Mouse (Mus musculus) spleen, postnatal 0 days (tissue): Measurements from ENCODE around the gene Lrrc45. TPM values are rescaled to one million over a fixed set of nuclear protein-coding genes. Genes with fewer than 3 reads are reported as not detected.

Source experiments
- polyA plus RNA-seq: library from polyadenylated mRNA; unstranded; fragments of >200 nt; fragmentation: Nextera tagmentation; extraction: Ambion mirVana; gene quantifications from 2 replicates; pipeline ENCODE4 v1.2.1, GENCODE M21; 2015

Lrrc45 gene
- 12.3 and 13.8 TPM in 2 replicates for polyA plus RNA-seq

GRCm38 (mm10) chr11:120713580-120714518, at the start of gene Lrrc45, which contains the start of gene Cenpx:
TSS of gene Lrrc45 (plus strand) at chr11:120713925.
TSS of gene Cenpx (minus strand) at chr11:120713738.

GRCm38 (mm10) chr11:120672687-120673593, 40.8 kb upstream of the Lrrc45 start, which contains the start of gene Aspscr1:
TSS of gene Aspscr1 (plus strand) at chr11:120672973.

GRCm38 (mm10) chr11:120721124-120722066, 7.7 kb downstream of the Lrrc45 start, which contains the start of gene Rac3:
TSS of gene Rac3 (plus strand) at chr11:120721470.

GRCm38 (mm10) chr11:120727169-120727527, 13.4 kb downstream of the Lrrc45 start, which contains the start of gene Dcxr:
TSS of gene Dcxr (minus strand) at chr11:120727281.

GRCm38 (mm10) chr11:120731858-120732680, 18.3 kb downstream of the Lrrc45 start, which contains the start of gene Cbr2:
TSS of gene Cbr2 (minus strand) at chr11:120732114.

GRCm38 (mm10) chr11:120762672-120763041, 48.9 kb downstream of the Lrrc45 start, which contains the start of gene Hmga1b:
TSS of gene Hmga1b (plus strand) at chr11:120762794.

Other genes with a start within 250 kb of the Lrrc45 start
- gene Arl16, start 246.3 kb upstream of the Lrrc45 start, polyA plus RNA-seq, result 22.7 TPM in 2 replicates
- gene Mrpl12, start 229.3 kb upstream of the Lrrc45 start, polyA plus RNA-seq, result 99.2 and 107 TPM in 2 replicates
- 16.9 and 18.6 TPM in 2 replicates for gene Slc25a10, start 222.1 kb upstream of the Lrrc45 start, polyA plus RNA-seq
- gene Gcgr, start 183.2 kb upstream of the Lrrc45 start, polyA plus RNA-seq, result 0.13 TPM in 1 of 2 replicates, not detected in the other
- gene Mcrip1, start 164.2 kb upstream of the Lrrc45 start, polyA plus RNA-seq, result 76.2 and 89.7 TPM in 2 replicates
- not detected in 2 replicates for gene Ppp1r27, start 162.8 kb upstream of the Lrrc45 start, polyA plus RNA-seq
- 206 and 241 TPM in 2 replicates for gene P4hb, start 140.7 kb upstream of the Lrrc45 start, polyA plus RNA-seq
- 234 and 266 TPM in 2 replicates for gene Arhgdia, start 132.3 kb upstream of the Lrrc45 start, polyA plus RNA-seq
- gene Alyref, start 115.6 kb upstream of the Lrrc45 start, polyA plus RNA-seq, result 381 and 432 TPM in 2 replicates
- 120 and 128 TPM in 2 replicates for gene Anapc11, start 115.5 kb upstream of the Lrrc45 start, polyA plus RNA-seq
- 2.7 and 5.2 TPM in 2 replicates for gene Npb, start 105.4 kb upstream of the Lrrc45 start, polyA plus RNA-seq
- gene Pcyt2, start 96.0 kb upstream of the Lrrc45 start, polyA plus RNA-seq, result 48.5 and 54.1 TPM in 2 replicates
- 49.4 and 54.1 TPM in 2 replicates for gene Sirt7, start 88.7 kb upstream of the Lrrc45 start, polyA plus RNA-seq
- gene Mafg, start 80.3 kb upstream of the Lrrc45 start, polyA plus RNA-seq, result 40.0 and 41.2 TPM in 2 replicates
- 3.5 and 5.2 TPM in 2 replicates for gene Pycr1, start 70.2 kb upstream of the Lrrc45 start, polyA plus RNA-seq
- 0.23 and 0.29 TPM in 2 replicates for gene Myadml2, start 65.8 kb upstream of the Lrrc45 start, polyA plus RNA-seq
- not detected in 2 replicates for gene Notum, start 52.8 kb upstream of the Lrrc45 start, polyA plus RNA-seq
- gene Aspscr1, start 41.0 kb upstream of the Lrrc45 start, polyA plus RNA-seq, result 60.0 and 64.9 TPM in 2 replicates
- 143 and 147 TPM in 2 replicates for gene Cenpx, start 187 bp upstream of the Lrrc45 start, polyA plus RNA-seq
- 3.1 and 3.6 TPM in 2 replicates for gene Rac3, start 7.5 kb downstream of the Lrrc45 start, polyA plus RNA-seq
- gene Dcxr, start 13.4 kb downstream of the Lrrc45 start, polyA plus RNA-seq, result 9.0 and 14.8 TPM in 2 replicates
- 1.2 and 3.8 TPM in 2 replicates for gene Cbr2, start 18.2 kb downstream of the Lrrc45 start, polyA plus RNA-seq
- gene Hmga1b, start 48.9 kb downstream of the Lrrc45 start, polyA plus RNA-seq, result 3.8 and 5.0 TPM in 2 replicates
- gene Rfng, start 70.3 kb downstream of the Lrrc45 start, polyA plus RNA-seq, result 11.9 and 13.8 TPM in 2 replicates
- gene Gps1, start 70.3 kb downstream of the Lrrc45 start, polyA plus RNA-seq, result 73.2 and 75.4 TPM in 2 replicates
- gene Dus1l, start 82.5 kb downstream of the Lrrc45 start, polyA plus RNA-seq, result 58.0 and 60.3 TPM in 2 replicates
- 7.5 and 8.1 TPM in 2 replicates for gene Fasn, start 110.6 kb downstream of the Lrrc45 start, polyA plus RNA-seq
- 2.4 and 3.1 TPM in 2 replicates for gene Ccdc57, start 218.9 kb downstream of the Lrrc45 start, polyA plus RNA-seq
- 30.7 and 31.2 TPM in 2 replicates for gene Slc16a3, start 234.6 kb downstream of the Lrrc45 start, polyA plus RNA-seq